Mouse (Mus musculus): Measurements from ENCODE around the gene Tgfbrap1. TPM values are rescaled to one million over a fixed set of nuclear protein-coding genes. Genes with fewer than 3 reads are reported as not detected.
A peak's percentile ranks its signal among the peaks of the same experiment; 100 is the strongest.
"Not testable (repeated sequence)": the region's sequence is repeated elsewhere in the genome, so short reads cannot be mapped to it uniquely, and the experiment has no call there.

The Tgfbrap1 gene
- polyA plus RNA-seq, 1 experiment from 2014 or later, result 19.5 TPM

- ATAC-seq (ENCODE audit: low FRiP score) (0 out of 2 replicates have a peak, but pooled peaks have one; percentile 22), DNase-seq (ENCODE audit: low spot score) (no peak)
- Histone ChIP-seq H3K27ac (no peak overlapping the region), H3K4me3 (replicated peaks; ENCODE audit: low read length) (no peak overlapping the region), H3K36me3 (replicated peaks; ENCODE audit: control insufficient read depth, insufficient read depth) (peaks cover 79% of the 10 kb centered on the region), H3K9me3 (ENCODE audit: control insufficient read depth, low read length) (no peaks in the 10 kb centered on the region), H3K9ac (no peak overlapping the region), H3K4me2 (replicated peaks) (no peak overlapping the region), H3K4me1 (replicated peaks; ENCODE audit: control insufficient read depth, insufficient read depth, low read length) (no peaks in the 10 kb centered on the region), H3K27me3 (ENCODE audit: control insufficient read depth, insufficient read depth, low read length) (no peaks in the 10 kb centered on the region)
- WGBS, result 92% methylated on average over 5 of the region's 5 CpGs
These were observed 46.5 kb downstream of the Tgfbrap1 start for GRCm38 (mm10) chr1:43051903-43052302.

DNA sequence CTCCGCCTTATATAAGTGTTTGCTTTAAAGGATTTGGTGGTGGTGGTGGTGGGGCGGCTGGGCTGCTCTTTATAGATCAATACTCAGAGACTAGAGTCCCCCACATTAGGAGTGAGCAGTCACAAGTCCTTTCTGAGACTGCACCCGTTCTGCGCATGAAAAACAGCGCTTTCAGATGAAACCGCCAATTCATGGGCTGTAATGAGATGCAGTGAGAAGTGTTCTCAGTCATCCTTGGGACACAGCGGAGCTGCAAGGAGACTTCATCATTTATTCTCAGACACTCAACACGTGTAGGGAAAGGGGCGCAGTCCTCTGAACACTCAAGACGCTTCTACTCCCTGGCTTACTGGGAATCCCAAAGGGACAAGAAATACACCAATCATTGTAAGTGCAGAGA is 50.6 kb downstream of the Tgfbrap1 start:
- no peaks in the 10 kb centered on the region for H3K27me3 ChIP-seq (ENCODE audit: control insufficient read depth, insufficient read depth, low read length)
- no peaks in the 10 kb centered on the region for H3K9me3 ChIP-seq (ENCODE audit: control insufficient read depth, low read length)
- WGBS, result 68% methylated on average over 10 of the region's 10 CpGs
- H3K9ac ChIP-seq, result no peak overlapping the region
- ATAC-seq (ENCODE audit: low FRiP score) (no peak), DNase-seq (ENCODE audit: low spot score) (no peak)
- H3K4me1 ChIP-seq (replicated peaks; ENCODE audit: control insufficient read depth, insufficient read depth, low read length), result no peaks in the 10 kb centered on the region; the same call in 1 of the 2 replicates
- no peak overlapping the region for H3K4me3 ChIP-seq (replicated peaks; ENCODE audit: low read length)
- H3K36me3 ChIP-seq (replicated peaks; ENCODE audit: control insufficient read depth, insufficient read depth), result peaks cover 39% of the 10 kb centered on the region
- H3K4me2 ChIP-seq (replicated peaks), result no peak overlapping the region
- no peak overlapping the region for H3K27ac ChIP-seq

GRCm38 (mm10) chr1:43046990-43047389 is 51.4 kb downstream of the Tgfbrap1 start:
- DNase-seq (ENCODE audit: low spot score) (no peak), ATAC-seq (ENCODE audit: low FRiP score) (no peak)
- H3K36me3 ChIP-seq (replicated peaks; ENCODE audit: control insufficient read depth, insufficient read depth), result peaks cover 32% of the 10 kb centered on the region
- no peaks in the 10 kb centered on the region for H3K9me3 ChIP-seq (ENCODE audit: control insufficient read depth, low read length)
- H3K4me2 ChIP-seq (replicated peaks), result no peak overlapping the region
- H3K9ac ChIP-seq, result no peak overlapping the region
- WGBS, result 93% methylated on average over 2 of the region's 2 CpGs
- no peaks in the 10 kb centered on the region for H3K27me3 ChIP-seq (ENCODE audit: control insufficient read depth, insufficient read depth, low read length)
- no peak overlapping the region for H3K27ac ChIP-seq
- H3K4me3 ChIP-seq (replicated peaks; ENCODE audit: low read length), result no peak overlapping the region
- H3K4me1 ChIP-seq (replicated peaks; ENCODE audit: control insufficient read depth, insufficient read depth, low read length), result no peaks in the 10 kb centered on the region; the same call in 1 of the 2 replicates

DNA sequence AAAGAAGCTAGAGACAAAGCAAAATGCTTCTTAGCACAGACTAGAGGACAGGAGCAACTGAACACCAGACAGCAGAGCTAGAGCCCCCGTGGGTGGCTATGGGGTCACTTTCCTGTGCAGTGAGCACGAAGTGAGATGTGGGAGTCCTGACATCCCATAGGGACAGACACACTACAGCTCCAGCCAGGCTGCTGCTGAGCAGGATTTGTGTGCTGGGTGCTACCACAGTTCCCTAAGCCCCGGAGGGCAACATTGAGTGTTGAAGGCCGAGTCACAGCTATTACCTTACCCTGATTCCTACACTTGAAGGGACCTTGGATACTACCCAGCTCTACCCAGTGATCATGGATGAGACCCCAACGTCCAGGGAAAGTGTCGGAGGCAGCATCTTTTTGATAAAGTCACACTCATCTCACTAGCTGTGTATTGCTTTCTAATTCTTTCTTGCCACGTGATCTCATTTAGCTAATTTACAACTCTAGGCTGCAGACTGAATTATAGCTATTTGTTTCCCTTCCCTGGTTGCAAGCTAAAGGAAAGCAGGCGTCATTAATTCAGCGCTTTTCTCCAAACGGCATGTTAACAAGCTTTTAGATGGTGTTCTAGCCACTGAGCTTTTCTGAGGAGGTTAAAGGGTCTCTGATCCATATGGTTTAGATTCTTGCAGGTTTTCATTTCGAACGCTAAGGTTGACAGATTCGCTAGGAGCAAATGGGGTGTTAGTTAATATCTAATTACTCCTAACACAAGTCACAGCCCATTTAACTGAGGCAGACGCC is 53.0 kb downstream of the Tgfbrap1 start:
- H3K27me3 ChIP-seq (ENCODE audit: control insufficient read depth, insufficient read depth, low read length), result no peaks in the 10 kb centered on the region
- H3K9ac ChIP-seq, result no peak overlapping the region
- H3K9me3 ChIP-seq (ENCODE audit: control insufficient read depth, low read length), result no peaks in the 10 kb centered on the region
- H3K4me1 ChIP-seq (replicated peaks; ENCODE audit: control insufficient read depth, insufficient read depth, low read length), result peaks cover 10% of the 10 kb centered on the region; the same call in 1 of the 2 replicates
- peak; percentile 63 for ATAC-seq (ENCODE audit: low FRiP score)
- H3K27ac ChIP-seq, result peak overlapping the region; percentile 33; the same call in 1 of the 2 replicates
- H3K4me3 ChIP-seq (replicated peaks; ENCODE audit: low read length), result no peak overlapping the region
- no peak overlapping the region for H3K4me2 ChIP-seq (replicated peaks)
- peak; percentile 46 for DNase-seq (ENCODE audit: low spot score)
- H3K36me3 ChIP-seq (replicated peaks; ENCODE audit: control insufficient read depth, insufficient read depth), result peaks cover 16% of the 10 kb centered on the region
- WGBS, result 71% methylated on average over 14 of the region's 14 CpGs

DNA sequence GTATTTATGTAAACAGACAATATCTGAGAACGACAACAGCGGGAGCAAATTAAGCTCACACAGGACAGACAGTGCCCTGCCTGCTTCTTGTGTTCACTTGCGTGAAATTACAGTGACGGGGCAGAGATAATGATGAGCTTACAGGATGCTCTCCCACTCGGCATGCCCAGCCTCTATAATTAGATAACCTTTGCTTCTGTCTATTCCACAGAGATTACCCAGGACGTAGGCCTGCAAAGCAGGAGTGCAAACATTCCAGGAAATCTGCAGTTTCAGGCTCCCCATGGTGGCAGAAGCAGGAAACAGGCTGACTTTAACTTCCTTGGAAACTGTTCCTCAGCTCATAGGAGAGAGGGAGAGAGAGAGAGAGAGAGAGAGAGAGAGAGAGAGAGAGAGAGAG is 56.2 kb downstream of the Tgfbrap1 start:
- no peaks in the 10 kb centered on the region for H3K36me3 ChIP-seq (replicated peaks; ENCODE audit: control insufficient read depth, insufficient read depth)
- H3K9ac ChIP-seq, result no peak overlapping the region
- no peak overlapping the region for H3K4me3 ChIP-seq (replicated peaks; ENCODE audit: low read length)
- H3K4me1 ChIP-seq (replicated peaks; ENCODE audit: control insufficient read depth, insufficient read depth, low read length), result peaks cover 10% of the 10 kb centered on the region; the same call in 1 of the 2 replicates
- 27% methylated on average over 6 of the region's 6 CpGs for WGBS
- H3K4me2 ChIP-seq (replicated peaks), result no peak overlapping the region
- H3K9me3 ChIP-seq (ENCODE audit: control insufficient read depth, low read length), result no peaks in the 10 kb centered on the region
- DNase-seq (ENCODE audit: low spot score), result peak; percentile 32
- ATAC-seq (ENCODE audit: low FRiP score), result 0 out of 2 replicates have a peak, but pooled peaks have one; percentile 24
- H3K27me3 ChIP-seq (ENCODE audit: control insufficient read depth, insufficient read depth, low read length), result no peaks in the 10 kb centered on the region
- no peak overlapping the region for H3K27ac ChIP-seq

DNA sequence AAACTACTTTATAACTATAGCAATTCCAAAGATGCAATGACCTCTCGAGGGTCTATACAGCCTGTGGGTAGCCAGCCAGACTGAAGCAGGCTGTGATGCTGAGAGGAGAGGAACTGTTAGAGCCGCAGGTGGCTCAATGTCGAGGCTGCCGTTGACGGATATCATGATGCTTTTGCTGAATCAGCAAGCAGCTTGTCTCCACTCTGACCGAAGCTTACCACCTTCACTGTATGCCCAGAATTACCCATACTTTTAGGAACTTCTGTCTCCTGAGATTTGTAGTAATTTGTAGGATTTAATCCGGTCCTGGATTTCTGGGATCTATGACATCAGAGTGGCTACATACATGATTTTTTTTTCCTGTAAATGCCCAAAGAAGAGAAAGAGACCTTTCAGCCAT is 62.4 kb downstream of the Tgfbrap1 start:
- no peaks in the 10 kb centered on the region for H3K27me3 ChIP-seq (ENCODE audit: control insufficient read depth, insufficient read depth, low read length)

DNA sequence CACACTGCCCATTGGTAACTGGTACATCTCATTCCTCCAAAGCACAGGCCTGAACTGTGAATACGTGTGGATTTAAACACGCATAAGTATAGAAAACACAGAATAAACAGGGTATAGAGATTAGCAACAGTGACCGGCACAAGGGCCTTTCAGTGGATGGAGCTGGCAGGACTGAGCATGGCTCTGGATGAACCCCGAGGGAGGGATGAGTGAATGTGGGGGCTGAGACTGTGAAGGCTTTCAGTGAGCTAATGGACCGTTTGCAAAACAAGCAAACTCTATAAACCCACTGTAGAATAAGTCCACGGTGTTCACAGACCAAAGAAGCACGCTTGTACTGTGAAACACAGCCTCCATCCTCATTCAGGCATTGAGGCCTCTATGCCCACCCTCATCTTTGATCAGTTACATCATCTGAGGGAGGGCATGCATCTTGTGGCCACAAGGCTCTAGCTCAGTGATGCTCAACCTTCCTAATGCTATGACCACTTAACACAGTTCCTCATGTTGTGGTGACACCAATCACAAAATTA is 83.2 kb downstream of the Tgfbrap1 start:
- not testable (repeated sequence) for H3K9ac ChIP-seq; H3K27ac ChIP-seq; H3K36me3 ChIP-seq (replicated peaks; ENCODE audit: control insufficient read depth, insufficient read depth); ATAC-seq (ENCODE audit: low FRiP score); DNase-seq (ENCODE audit: low spot score); H3K4me2 ChIP-seq (replicated peaks); H3K27me3 ChIP-seq (ENCODE audit: control insufficient read depth, insufficient read depth, low read length); H3K9me3 ChIP-seq (ENCODE audit: control insufficient read depth, low read length); H3K4me3 ChIP-seq (replicated peaks; ENCODE audit: low read length); H3K4me1 ChIP-seq (replicated peaks; ENCODE audit: control insufficient read depth, insufficient read depth, low read length)
- 89% methylated on average over 6 of the region's 7 CpGs for WGBS

More for the DNA sequence above, 62.4 kb downstream of the Tgfbrap1 start:
- Histone ChIP-seq H3K4me2 (replicated peaks) (no peak overlapping the region), H3K4me1 (replicated peaks; ENCODE audit: control insufficient read depth, insufficient read depth, low read length) (0 out of 2 replicates have a peak, but pooled peaks cover 3% of the 10 kb centered on the region), H3K27ac (no peak overlapping the region), H3K36me3 (replicated peaks; ENCODE audit: control insufficient read depth, insufficient read depth) (peaks cover 14% of the 10 kb centered on the region; the same call in 1 of the 2 replicates), H3K4me3 (replicated peaks; ENCODE audit: low read length) (no peak overlapping the region), H3K9ac (no peak overlapping the region), H3K9me3 (ENCODE audit: control insufficient read depth, low read length) (no peaks in the 10 kb centered on the region)
- DNase-seq (ENCODE audit: low spot score) (no peak), ATAC-seq (ENCODE audit: low FRiP score) (no peak)
- WGBS, result 91% methylated on average over 7 of the region's 7 CpGs

GRCm38 (mm10) chr1:43010461-43010860 is 88.0 kb downstream of the Tgfbrap1 start:
- no peaks in the 10 kb centered on the region for H3K9me3 ChIP-seq (ENCODE audit: control insufficient read depth, low read length)
- WGBS, result 92% methylated on average over 4 of the region's 4 CpGs
- no peak for ATAC-seq (ENCODE audit: low FRiP score)

GRCm38 (mm10) chr1:43006524-43006923 is 91.9 kb downstream of the Tgfbrap1 start:
- Histone ChIP-seq H3K27ac (peak overlapping the region; percentile 70), H3K36me3 (replicated peaks; ENCODE audit: control insufficient read depth, insufficient read depth) (no peaks in the 10 kb centered on the region), H3K9ac (no peak overlapping the region; the same call in 1 of the 2 replicates), H3K4me1 (replicated peaks; ENCODE audit: control insufficient read depth, insufficient read depth, low read length) (0 out of 2 replicates have a peak, but pooled peaks cover 14% of the 10 kb centered on the region), H3K9me3 (ENCODE audit: control insufficient read depth, low read length) (no peaks in the 10 kb centered on the region), H3K27me3 (ENCODE audit: control insufficient read depth, insufficient read depth, low read length) (no peaks in the 10 kb centered on the region), H3K4me2 (replicated peaks) (peak overlapping the region; percentile 40), H3K4me3 (replicated peaks; ENCODE audit: low read length) (peak overlapping the region; percentile 7; the same call in 1 of the 2 replicates)
- 68% methylated on average over 4 of the region's 4 CpGs for WGBS
- DNase-seq (ENCODE audit: low spot score), result no peak
- ATAC-seq (ENCODE audit: low FRiP score), result 0 out of 2 replicates have a peak, but pooled peaks have one; percentile 29

More at GRCm38 (mm10) chr1:43010461-43010860, 88.0 kb downstream of the Tgfbrap1 start:
- Histone ChIP-seq H3K27me3 (ENCODE audit: control insufficient read depth, insufficient read depth, low read length) (no peaks in the 10 kb centered on the region), H3K4me3 (replicated peaks; ENCODE audit: low read length) (no peak overlapping the region), H3K27ac (no peak overlapping the region), H3K36me3 (replicated peaks; ENCODE audit: control insufficient read depth, insufficient read depth) (no peaks in the 10 kb centered on the region), H3K4me1 (replicated peaks; ENCODE audit: control insufficient read depth, insufficient read depth, low read length) (0 out of 2 replicates have a peak, but pooled peaks cover 13% of the 10 kb centered on the region), H3K9ac (no peak overlapping the region), H3K4me2 (replicated peaks) (no peak overlapping the region)
- no peak for DNase-seq (ENCODE audit: low spot score)

Measured in hindbrain, embryonic 14.5 days (tissue).